Mouse (Mus musculus): ENCODE results near the gene Ildr1.

DNA sequence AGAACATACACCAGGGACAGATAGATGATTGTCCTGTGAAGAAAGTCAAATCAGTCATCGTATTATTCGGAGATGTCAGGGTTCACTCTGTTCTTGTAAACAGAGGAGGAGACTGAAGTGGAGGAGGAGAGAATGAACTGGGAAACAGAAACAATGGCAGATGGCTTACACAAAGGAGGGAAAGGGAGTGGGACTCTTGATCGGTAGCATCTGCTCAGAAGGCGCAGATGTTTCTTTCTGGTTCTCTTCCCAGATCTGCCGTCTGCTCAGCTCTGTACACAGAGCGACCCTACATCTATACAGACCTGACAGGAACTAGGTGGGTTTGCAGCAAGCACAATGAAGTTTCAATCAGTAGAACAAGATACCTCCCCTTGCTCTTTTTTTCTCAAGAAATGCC, 81.9 kb downstream of the Ildr1 start:
- no peak for TF ChIP-seq POLR2A (IDR thresholded peaks at IDR 0.05; ENCODE audit: control insufficient read depth, extremely low read depth, insufficient read depth, low read length, poor library complexity)
- TF ChIP-seq CTCF (IDR thresholded peaks at IDR 0.05; ENCODE audit: borderline replicate concordance, control insufficient read depth, extremely low read depth, insufficient read depth, low read length, poor library complexity) = no peak

All from thymus, adult 2 months (tissue).